Mouse (Mus musculus) limb, embryonic 11.5 days (tissue): ENCODE results near the gene Glipr1l1. TPM values are rescaled to one million over a fixed set of nuclear protein-coding genes. Genes with fewer than 3 reads are reported as not detected.
"Not testable (repeated sequence)": the region's sequence is repeated elsewhere in the genome, so short reads cannot be mapped to it uniquely, and the experiment has no call there.

Experiments used
- ATAC-seq: fragments of 200-750 bp; cut with Nextera tagmentation; 2 replicates; pipeline ENCODE4 v1.8.0; 2017; ENCODE audit warnings: low read depth; ENCODE audit not compliant: insufficient number of reproducible peaks, low FRiP score, low TSS enrichment
- DNase-seq: peaks from one replicate; pipeline ENCODE4 v3.0.0-alpha.2; 2015; ENCODE audit warnings: low spot score
- H3K27ac ChIP-seq: fragments of 300-500 bp; sonication (generic); replicated peaks from 2 replicates; pipeline ENCODE4 v1.5.1; 2014; ENCODE audit warnings: low read depth, mild to moderate bottlenecking, low read length
- H3K27me3 ChIP-seq: fragments of 300-500 bp; sonication (generic); 2 replicates; pipeline ENCODE4 v1.6.1; 2014; ENCODE audit warnings: mild to moderate bottlenecking, low read length, mixed read lengths; ENCODE audit not compliant: control insufficient read depth, insufficient read depth
- H3K36me3 ChIP-seq: fragments of 300-500 bp; sonication (generic); 2 replicates; pipeline ENCODE4 v1.6.1; 2014; ENCODE audit warnings: mild to moderate bottlenecking, low read length, moderate library complexity, mixed read lengths; ENCODE audit not compliant: control insufficient read depth, insufficient read depth
- H3K4me1 ChIP-seq: fragments of 300-500 bp; sonication (generic); 2 replicates; pipeline ENCODE4 v1.6.1; 2014; ENCODE audit warnings: low read length, mixed read lengths; ENCODE audit not compliant: control insufficient read depth, insufficient read depth
- H3K4me2 ChIP-seq: fragments of 300-500 bp; sonication (generic); 2 replicates; pipeline ENCODE4 v1.6.1; 2014; ENCODE audit warnings: low read depth, mild to moderate bottlenecking, moderate library complexity; ENCODE audit not compliant: severe bottlenecking
- H3K4me3 ChIP-seq: fragments of 300-500 bp; sonication (generic); 2 replicates; pipeline ENCODE4 v1.5.1; 2014; ENCODE audit warnings: low read depth, low read length
- H3K9ac ChIP-seq: fragments of 300-500 bp; sonication (generic); 2 replicates; pipeline ENCODE4 v1.6.1; 2014; ENCODE audit warnings: mild to moderate bottlenecking, low read length
- H3K9me3 ChIP-seq: fragments of 300-500 bp; sonication (generic); 2 replicates; pipeline ENCODE4 v1.6.1; 2016; ENCODE audit warnings: low read length; ENCODE audit not compliant: control insufficient read depth
- WGBS: fragments of 180-500 bp; shearing (Covaris S2); extraction: QIAGEN DNeasy Blood & Tissue Kit; methylation state at CpG from one replicate; pipeline ENCODE4 v1.1.7; 2014; 5-methylcytosine and 5-hydroxymethylcytosine counted together
- polyA plus RNA-seq: library from polyadenylated mRNA; unstranded; fragments of >200 nt; fragmentation: Nextera tagmentation; extraction: Ambion mirVana; gene quantifications from 2 replicates; pipeline ENCODE4 v1.2.1, GENCODE M21; 2014

Glipr1l1 gene
- not detected in 2 replicates for polyA plus RNA-seq

DNA sequence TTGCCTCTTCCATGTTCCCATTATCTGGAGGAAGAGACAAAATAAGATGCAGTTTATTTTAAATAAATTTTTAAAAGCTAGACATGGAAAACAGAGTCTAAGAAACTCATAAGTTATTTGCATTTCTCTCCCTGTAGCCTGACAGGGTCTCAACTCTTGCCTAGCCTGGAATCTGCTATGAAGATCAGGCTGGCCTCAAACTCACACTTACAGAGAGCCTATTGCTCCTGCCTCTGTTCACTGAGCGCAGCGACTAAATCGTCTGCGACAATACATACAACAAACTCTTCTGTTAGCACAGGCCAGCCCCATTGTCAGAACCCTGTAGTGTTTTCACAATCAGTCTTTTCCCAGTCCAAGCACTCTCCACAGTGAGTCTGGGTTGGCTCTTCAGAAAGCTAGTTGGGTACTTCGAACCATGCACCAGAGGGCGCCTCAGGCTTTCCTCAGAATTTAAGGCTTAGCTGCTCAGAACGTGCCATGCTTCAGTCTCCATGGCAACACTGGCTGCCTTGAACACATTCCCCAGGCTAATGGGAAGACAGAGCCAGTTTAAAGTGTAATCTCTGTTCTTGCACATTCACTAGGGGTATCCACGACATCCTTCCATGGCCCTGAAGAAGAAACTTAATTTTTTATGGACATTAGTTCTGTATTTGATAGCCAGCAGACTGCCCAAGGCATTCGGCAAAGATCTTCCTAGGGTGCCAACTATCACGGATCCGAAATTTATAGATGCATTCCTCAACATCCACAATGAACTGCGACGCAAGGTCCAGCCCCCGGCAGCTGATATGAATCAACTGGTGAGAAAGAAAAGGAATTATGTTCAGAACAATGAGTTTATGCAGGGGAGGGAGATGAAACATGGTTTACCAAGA, at the start of gene Glipr1l1:
Glipr1l1 (plus strand) TSS at position 488 of the 881 bp plus-strand sequence.
- no peaks in the 10 kb centered on the region for H3K4me1 ChIP-seq
- H3K4me3 ChIP-seq: no peak within 1 kb of the TSS
- whole genome bisulfite sequencing: 58% methylated on average over 14 of the region's 14 CpGs
- no peaks in the 10 kb centered on the region for H3K27me3 ChIP-seq
- peak; percentile 73 for DNase-seq
- ATAC-seq: peak; percentile 78
- no peak within 1 kb of the TSS for H3K4me2 ChIP-seq
- H3K36me3 ChIP-seq: no peaks in the 10 kb centered on the region
- no peak within 1 kb of the TSS for H3K9ac ChIP-seq
- no peaks in the 10 kb centered on the region for H3K9me3 ChIP-seq
- H3K27ac ChIP-seq: no peak within 1 kb of the TSS

DNA sequence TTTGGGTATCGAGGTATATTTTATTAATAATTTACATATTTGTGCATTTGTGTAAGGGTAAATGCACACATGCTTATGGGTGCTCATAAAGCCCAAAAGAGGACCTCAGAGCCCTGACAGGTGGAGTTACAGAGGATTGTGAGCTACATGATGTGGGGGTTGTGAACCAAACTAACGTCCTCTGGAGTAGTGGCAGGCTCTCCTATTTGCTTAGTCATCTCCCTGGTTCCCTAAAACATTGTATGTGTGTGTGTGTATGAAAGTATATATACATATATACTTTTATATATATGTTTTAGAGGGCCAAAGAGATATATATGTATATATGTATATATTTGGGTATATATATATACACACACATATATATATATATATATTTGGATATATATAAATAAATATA, 36.4 kb upstream of the Glipr1l1 start:
- WGBS: 83% methylated on average over 2 of the region's 2 CpGs
- H3K36me3 ChIP-seq: no peaks in the 10 kb centered on the region

DNA sequence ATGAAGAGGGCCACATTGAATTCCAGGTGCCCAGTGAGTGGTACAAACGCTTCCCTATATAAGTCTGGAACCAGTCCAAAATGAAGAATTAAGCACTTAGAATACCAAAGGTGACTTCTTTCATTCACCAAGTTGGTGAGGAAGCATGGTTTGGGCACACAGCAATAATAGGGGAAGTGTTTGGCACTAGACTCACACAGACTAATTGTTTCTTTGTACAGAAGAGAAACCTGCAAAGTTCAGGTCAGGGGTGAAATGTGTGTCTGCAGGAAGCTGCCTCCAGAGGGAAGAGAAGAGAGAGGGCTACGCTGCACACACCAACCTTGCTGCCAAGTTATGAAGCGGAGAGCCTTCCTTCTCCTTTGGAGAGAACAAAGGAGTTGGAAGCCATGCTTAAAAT, 31.3 kb upstream of the Glipr1l1 start:
- not testable (repeated sequence) for H3K4me3 ChIP-seq, ATAC-seq, H3K4me2 ChIP-seq, H3K36me3 ChIP-seq, H3K4me1 ChIP-seq, H3K27ac ChIP-seq, H3K9ac ChIP-seq, H3K27me3 ChIP-seq, H3K9me3 ChIP-seq, DNase-seq
- WGBS: 86% methylated on average over 3 of the region's 3 CpGs

More for the DNA sequence above, 36.4 kb upstream of the Glipr1l1 start:
- Histone ChIP-seq H3K27me3 (no peaks in the 10 kb centered on the region), H3K4me1 (no peaks in the 10 kb centered on the region), H3K27ac (no peak overlapping the region), H3K4me3 (no peak overlapping the region), H3K9me3 (no peaks in the 10 kb centered on the region), H3K4me2 (no peak overlapping the region), H3K9ac (no peak overlapping the region)
- DNase-seq (no peak), ATAC-seq (no peak)

DNA sequence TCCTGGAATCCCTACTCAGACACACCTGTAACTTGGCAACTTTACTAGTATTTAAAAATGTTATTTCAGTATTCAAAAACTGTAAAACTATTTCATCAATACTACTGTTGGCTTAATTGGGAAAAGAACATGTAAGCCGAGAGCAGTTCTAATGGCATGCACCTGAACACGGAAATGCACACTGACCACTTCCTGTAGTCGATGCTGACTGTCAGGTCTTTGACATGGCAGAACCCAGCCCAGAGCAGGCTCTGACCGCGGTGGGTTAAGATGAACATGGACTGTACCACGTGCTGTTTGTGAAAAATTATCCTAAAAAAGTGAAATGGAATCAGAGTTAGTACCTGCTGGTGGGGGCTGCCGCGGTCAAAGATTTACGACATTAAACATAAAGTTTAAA, 16.5 kb upstream of the Glipr1l1 start:
- not testable (repeated sequence) for H3K9ac ChIP-seq, H3K27ac ChIP-seq, H3K36me3 ChIP-seq, ATAC-seq, DNase-seq, H3K9me3 ChIP-seq, H3K27me3 ChIP-seq, H3K4me2 ChIP-seq, H3K4me1 ChIP-seq, H3K4me3 ChIP-seq
- WGBS: 80% methylated on average over 9 of the region's 9 CpGs

DNA sequence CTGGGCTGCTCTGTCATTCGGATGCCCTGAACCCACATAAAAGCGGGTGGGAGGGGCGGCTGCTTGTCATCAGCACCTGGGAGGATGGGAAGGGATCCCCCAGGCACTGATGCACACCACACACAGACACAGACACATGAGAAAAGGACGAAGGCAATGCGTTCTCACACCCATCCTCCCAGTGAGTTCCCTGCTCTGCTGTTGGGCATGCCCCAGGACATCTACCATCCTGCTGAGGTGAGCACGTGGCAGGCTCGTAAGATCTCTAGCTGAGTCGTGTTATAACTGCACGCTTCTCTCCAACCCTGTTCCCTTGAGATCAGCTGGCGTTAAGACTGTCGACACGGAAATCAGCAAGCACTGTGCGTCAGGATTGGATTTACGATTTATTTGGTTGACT, 15.7 kb upstream of the Glipr1l1 start:
- not testable (repeated sequence) for H3K27me3 ChIP-seq, H3K9me3 ChIP-seq, H3K4me2 ChIP-seq, DNase-seq, H3K4me3 ChIP-seq, H3K9ac ChIP-seq, ATAC-seq, H3K4me1 ChIP-seq, H3K36me3 ChIP-seq, H3K27ac ChIP-seq
- 49% methylated on average over 14 of the region's 14 CpGs for WGBS

DNA sequence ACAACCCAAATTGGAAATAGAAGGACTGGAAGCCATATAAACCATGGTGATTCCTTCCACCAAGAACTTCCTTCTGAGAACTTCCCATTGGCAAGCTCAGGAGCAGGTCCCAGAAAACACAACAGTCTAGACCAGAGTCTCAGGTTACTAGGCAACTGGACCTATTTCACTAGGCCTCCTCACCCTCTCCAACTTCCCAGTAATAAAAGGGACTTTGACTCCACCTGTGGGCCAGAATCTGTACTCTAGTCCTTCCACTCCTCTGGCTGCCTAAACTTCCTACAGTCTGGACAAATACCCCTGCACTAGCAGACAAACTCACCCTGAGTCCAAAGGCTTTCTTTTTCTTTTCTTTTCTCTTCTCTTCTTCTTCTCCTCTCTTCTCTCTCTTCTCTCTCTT, 8.8 kb upstream of the Glipr1l1 start:
- no peak for DNase-seq
- no peak overlapping the region for H3K4me3 ChIP-seq
- H3K4me2 ChIP-seq: no peak overlapping the region
- no peaks in the 10 kb centered on the region for H3K36me3 ChIP-seq
- H3K9ac ChIP-seq: no peak overlapping the region
- H3K4me1 ChIP-seq: no peaks in the 10 kb centered on the region
- H3K27ac ChIP-seq: no peak overlapping the region
- no peak; the same call in 1 of the 2 replicates for ATAC-seq
- no peaks in the 10 kb centered on the region for H3K9me3 ChIP-seq
- H3K27me3 ChIP-seq: no peaks in the 10 kb centered on the region

DNA sequence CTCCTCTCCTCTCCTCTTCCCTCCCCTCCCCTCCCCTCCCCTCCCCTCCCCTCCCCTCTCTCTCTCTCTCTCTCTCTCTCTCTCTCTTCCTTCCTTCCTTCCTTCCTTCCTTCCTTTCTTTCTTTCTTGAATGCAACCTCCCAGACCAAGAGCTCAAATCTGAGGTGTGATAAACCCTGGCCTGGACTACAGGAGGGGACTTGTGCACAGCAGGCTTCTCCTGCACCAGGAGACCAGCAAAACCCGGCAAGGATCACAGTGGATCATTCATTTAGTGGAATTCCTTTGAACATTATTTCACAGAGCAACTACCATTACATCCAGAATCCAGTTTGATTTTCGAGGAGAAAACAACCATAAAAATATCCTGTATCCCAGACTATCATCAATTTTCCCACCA, 8.0 kb upstream of the Glipr1l1 start:
- not testable (repeated sequence) for H3K4me1 ChIP-seq, H3K9ac ChIP-seq, H3K27ac ChIP-seq, H3K27me3 ChIP-seq, H3K36me3 ChIP-seq, H3K4me2 ChIP-seq, H3K9me3 ChIP-seq, H3K4me3 ChIP-seq, ATAC-seq
- peak; percentile 47 for DNase-seq
- 71% methylated on average over 2 of the region's 2 CpGs for WGBS

DNA sequence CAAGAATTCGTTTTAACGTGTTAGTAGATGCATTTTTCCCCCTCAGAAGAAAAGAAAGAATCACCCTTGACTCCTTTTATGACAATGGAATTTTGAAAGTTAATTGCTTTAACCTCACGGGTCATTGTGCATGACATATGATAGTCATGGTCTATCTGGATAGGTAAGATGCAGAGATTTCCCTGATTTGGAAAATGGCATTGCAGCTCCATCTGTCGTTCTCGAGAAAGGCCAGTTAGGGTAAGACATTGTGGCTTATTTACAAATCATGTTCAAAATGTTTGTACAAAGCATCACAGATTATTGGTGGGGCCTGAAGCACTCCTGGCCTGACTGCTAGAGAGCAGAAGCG, 570 bp downstream of the Glipr1l1 start:
- not testable (repeated sequence) for H3K4me1 ChIP-seq, H3K27me3 ChIP-seq, DNase-seq

DNA sequence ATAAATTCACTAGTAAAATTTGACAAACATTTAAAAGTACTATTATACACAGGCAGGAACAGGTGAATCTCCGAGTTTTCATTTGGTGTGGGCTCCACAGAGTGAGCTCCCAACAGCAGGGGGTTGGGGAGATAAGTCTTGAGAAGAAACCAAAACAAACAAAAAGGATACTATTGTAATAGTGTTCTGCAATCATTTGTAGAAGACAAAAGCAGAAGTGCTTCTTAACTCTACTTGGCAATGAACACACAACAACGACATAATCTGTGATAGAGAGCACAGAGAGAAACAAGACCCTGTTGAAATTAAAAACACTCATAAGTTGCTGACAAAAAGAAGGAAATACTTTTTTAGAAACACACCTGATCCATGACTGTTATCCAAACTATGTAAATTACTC, 20.1 kb downstream of the Glipr1l1 start:
- ATAC-seq (no peak), DNase-seq (no peak)
- no peaks in the 10 kb centered on the region for H3K4me1 ChIP-seq
- H3K4me3 ChIP-seq: no peak overlapping the region
- H3K4me2 ChIP-seq: no peak overlapping the region
- WGBS: 64% methylated on average over 2 of the region's 2 CpGs
- no peak overlapping the region for H3K9ac ChIP-seq
- H3K36me3 ChIP-seq: no peaks in the 10 kb centered on the region
- H3K9me3 ChIP-seq: no peaks in the 10 kb centered on the region
- no peak overlapping the region for H3K27ac ChIP-seq
- H3K27me3 ChIP-seq: no peaks in the 10 kb centered on the region

More for the DNA sequence above, 570 bp downstream of the Glipr1l1 start:
- H3K4me3 ChIP-seq, H3K4me2 ChIP-seq, H3K9ac ChIP-seq, ATAC-seq, H3K27ac ChIP-seq, H3K36me3 ChIP-seq, H3K9me3 ChIP-seq: not testable (repeated sequence)
- 91% methylated on average over 6 of the region's 6 CpGs for WGBS
